Mouse (Mus musculus) kidney, adult 18-20 months (tissue): Measurements from ENCODE around the gene B9d2.

Source experiments
- DNase-seq: peaks from one replicate; pipeline ENCODE4 v3.0.0; 2021

B9d2 gene

GRCm38 (mm10) chr7:25680514-25681258 lies at the start of gene B9d2:
Gene B9d2, plus strand, starts transcription at chr7:25680780.
- peak; percentile 99 for DNase-seq

GRCm38 (mm10) chr7:25632679-25633078 lies 47.9 kb upstream of the B9d2 start:
- no peak for DNase-seq

GRCm38 (mm10) chr7:25636373-25636772 lies 44.2 kb upstream of the B9d2 start:
- DNase-seq, result no peak

- DNase-seq, result no peak
Observed at GRCm38 (mm10) chr7:25637099-25637498, 43.5 kb upstream of the B9d2 start.

- no peak for DNase-seq
Observed at GRCm38 (mm10) chr7:25639754-25640153, 40.8 kb upstream of the B9d2 start.

- no peak for DNase-seq
Observed at GRCm38 (mm10) chr7:25644136-25644535, 36.4 kb upstream of the B9d2 start.

GRCm38 (mm10) chr7:25644631-25645030 lies 35.9 kb upstream of the B9d2 start:
- no peak for DNase-seq

GRCm38 (mm10) chr7:25645074-25645473 lies 35.5 kb upstream of the B9d2 start:
- peak; percentile 26 for DNase-seq

GRCm38 (mm10) chr7:25647574-25648123 lies 32.9 kb upstream of the B9d2 start:
- no peak for DNase-seq

- no peak for DNase-seq
Observed at GRCm38 (mm10) chr7:25649839-25650238, 30.7 kb upstream of the B9d2 start.

GRCm38 (mm10) chr7:25651281-25651680 lies 29.3 kb upstream of the B9d2 start:
- DNase-seq, result no peak

GRCm38 (mm10) chr7:25652244-25652759 lies 28.3 kb upstream of the B9d2 start:
- no peak for DNase-seq

GRCm38 (mm10) chr7:25655601-25656428 lies 24.8 kb upstream of the B9d2 start:
- DNase-seq, result peak; percentile 74

- DNase-seq, result peak; percentile 29
Observed at GRCm38 (mm10) chr7:25657785-25658184, 22.8 kb upstream of the B9d2 start.

GRCm38 (mm10) chr7:25658657-25659472 lies 21.7 kb upstream of the B9d2 start, which contains the start of the genes Bckdha and Exosc5:
Gene Bckdha, minus strand, starts transcription at chr7:25658981.
Gene Exosc5, plus strand, starts transcription at chr7:25659164.
- DNase-seq, result peak; percentile 99

GRCm38 (mm10) chr7:25666381-25666780 lies 14.2 kb upstream of the B9d2 start:
- no peak for DNase-seq

- no peak for DNase-seq
Observed at GRCm38 (mm10) chr7:25669158-25669557, 11.4 kb upstream of the B9d2 start.

GRCm38 (mm10) chr7:25669631-25670030 lies 10.9 kb upstream of the B9d2 start:
- DNase-seq, result no peak

GRCm38 (mm10) chr7:25670096-25670495 lies 10.5 kb upstream of the B9d2 start:
- DNase-seq, result no peak

GRCm38 (mm10) chr7:25671686-25672085 lies 8.9 kb upstream of the B9d2 start:
- no peak for DNase-seq

GRCm38 (mm10) chr7:25672442-25672841 lies 8.1 kb upstream of the B9d2 start:
- no peak for DNase-seq

GRCm38 (mm10) chr7:25674297-25674696 lies 6.3 kb upstream of the B9d2 start:
- DNase-seq, result no peak
